Mouse (Mus musculus) midbrain, embryonic 11.5 days (tissue): Measurements from ENCODE around the gene Spata25. TPM values are rescaled to one million over a fixed set of nuclear protein-coding genes. Genes with fewer than 3 reads are reported as not detected.

Experiments
- ATAC-seq: fragments of 200-750 bp; cut with Nextera tagmentation; 2 replicates; pipeline ENCODE4 v1.8.0; 2017; ENCODE audit warnings: moderate TSS enrichment, moderate library complexity; ENCODE audit not compliant: low FRiP score
- DNase-seq: peaks from one replicate; pipeline ENCODE4 v3.0.0; 2015; ENCODE audit warnings: low spot score; ENCODE audit errors: missing footprints
- H3K27ac ChIP-seq: fragments of 300-500 bp; sonication (generic); 2 replicates; pipeline ENCODE4 v1.5.1; 2014; ENCODE audit warnings: low read depth, low read length
- H3K27me3 ChIP-seq: fragments of 300-500 bp; sonication (generic); 2 replicates; pipeline ENCODE4 v1.6.1; 2014; ENCODE audit warnings: mild to moderate bottlenecking, low read length, moderate library complexity, mixed read lengths; ENCODE audit not compliant: control insufficient read depth, insufficient read depth
- H3K36me3 ChIP-seq: fragments of 300-500 bp; sonication (generic); 2 replicates; pipeline ENCODE4 v1.6.1; 2014; ENCODE audit warnings: mild to moderate bottlenecking, low read length, moderate library complexity, mixed read lengths; ENCODE audit not compliant: control insufficient read depth, insufficient read depth
- H3K4me1 ChIP-seq: fragments of 300-500 bp; sonication (generic); 2 replicates; pipeline ENCODE4 v1.6.1; 2014; ENCODE audit warnings: low read length; ENCODE audit not compliant: control insufficient read depth, insufficient read depth
- H3K4me2 ChIP-seq: fragments of 300-500 bp; sonication (generic); 2 replicates; pipeline ENCODE4 v1.6.1; 2014; ENCODE audit warnings: mild to moderate bottlenecking, moderate library complexity
- H3K4me3 ChIP-seq: fragments of 300-500 bp; sonication (generic); 2 replicates; pipeline ENCODE4 v1.5.1; 2014; ENCODE audit warnings: low read depth, low read length
- H3K9ac ChIP-seq: fragments of 300-500 bp; sonication (generic); 2 replicates; pipeline ENCODE4 v1.6.1; 2014; ENCODE audit warnings: low read length
- H3K9me3 ChIP-seq: fragments of 300-500 bp; sonication (generic); 2 replicates; pipeline ENCODE4 v1.6.1; 2016; ENCODE audit warnings: low read length; ENCODE audit not compliant: control insufficient read depth
- WGBS: fragments of 180-500 bp; shearing (Covaris S2); extraction: QIAGEN DNeasy Blood & Tissue Kit; methylation state at CpG from one replicate; pipeline ENCODE4 v1.1.7; 2014; 5-methylcytosine and 5-hydroxymethylcytosine counted together
- polyA plus RNA-seq: library from polyadenylated mRNA; unstranded; fragments of >200 nt; fragmentation: Nextera tagmentation; extraction: Ambion mirVana; gene quantifications from 2 replicates; pipeline ENCODE4 v1.2.1, GENCODE M21; 2014

Gene Spata25
- polyA plus RNA-seq, 1 experiment from 2014 or later = not detected

DNA sequence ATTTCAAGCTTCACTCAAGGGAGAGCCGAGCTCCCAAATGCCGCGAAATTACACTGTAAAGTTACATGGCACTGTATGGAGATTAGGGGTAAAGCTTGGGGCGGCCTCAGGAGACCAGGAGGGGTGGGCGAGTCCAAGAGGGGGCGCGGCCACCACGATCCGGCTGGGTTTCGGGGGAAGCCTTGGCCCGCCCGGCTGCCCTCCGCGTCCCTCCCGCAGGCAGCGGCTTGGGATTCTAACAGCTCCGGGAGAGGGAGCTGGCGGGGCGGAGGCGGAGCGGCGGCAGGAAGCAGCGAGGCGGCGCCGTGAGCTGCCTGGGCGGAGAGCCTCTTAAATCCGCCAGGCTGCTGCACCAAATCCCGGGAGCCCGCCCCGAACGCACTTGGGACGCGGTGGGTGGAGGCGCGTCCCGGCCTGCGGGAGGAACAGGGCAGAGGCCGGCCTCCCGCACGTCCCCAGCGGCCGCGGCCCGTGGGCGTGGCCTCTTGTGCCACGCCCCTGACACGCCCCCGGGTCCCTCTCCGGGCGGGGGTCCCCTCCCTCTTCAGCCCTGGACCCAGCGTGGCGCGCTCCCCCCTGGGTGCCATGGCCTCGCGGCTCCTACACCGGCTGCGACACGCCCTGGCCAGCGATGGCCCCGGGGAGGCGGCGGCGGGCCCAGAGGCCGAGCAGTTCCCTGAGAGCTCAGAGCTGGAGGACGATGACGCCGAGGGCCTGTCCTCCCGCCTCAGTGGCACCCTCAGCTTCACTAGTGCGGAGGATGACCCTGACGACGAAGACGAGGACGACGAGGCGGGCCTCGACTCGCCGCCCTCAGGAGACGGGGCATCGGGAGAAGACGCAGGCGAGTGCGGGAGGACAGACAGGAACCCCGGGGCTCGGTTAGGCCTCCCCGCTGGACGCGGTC lies 42.6 kb downstream of the Spata25 start, which contains the start of gene Snx21:
Gene Snx21, plus strand, starts transcription at position 343 of the 907 bp plus-strand sequence.
- H3K4me2 ChIP-seq = peak within 1 kb of the TSS; percentile 87
- peak; percentile 99 for DNase-seq
- under 1% methylated on average over 78 of the region's 89 CpGs for WGBS
- H3K27me3 ChIP-seq = no peaks in the 10 kb centered on the region
- no peaks in the 10 kb centered on the region for H3K9me3 ChIP-seq
- H3K4me1 ChIP-seq = peaks cover 8% of the 10 kb centered on the region
- peak within 1 kb of the TSS; percentile 75 for H3K9ac ChIP-seq
- no peaks in the 10 kb centered on the region for H3K36me3 ChIP-seq
- H3K4me3 ChIP-seq = peak within 1 kb of the TSS; percentile 66
- no peak within 1 kb of the TSS for H3K27ac ChIP-seq
- ATAC-seq = peak; percentile 95

GRCm38 (mm10) chr2:164784869-164785420 lies 43.4 kb downstream of the Spata25 start:
- H3K9me3 ChIP-seq = no peaks in the 10 kb centered on the region
- peak overlapping the region; percentile 66 for H3K4me3 ChIP-seq
- ATAC-seq = no peak
- WGBS = 20% methylated on average over 7 of the region's 7 CpGs
- no peaks in the 10 kb centered on the region for H3K36me3 ChIP-seq
- peak overlapping the region; percentile 87 for H3K4me2 ChIP-seq
- no peak for DNase-seq
- no peak overlapping the region for H3K27ac ChIP-seq
- H3K4me1 ChIP-seq = peaks cover 8% of the 10 kb centered on the region
- H3K9ac ChIP-seq = peak overlapping the region; percentile 75
- H3K27me3 ChIP-seq = no peaks in the 10 kb centered on the region

DNA sequence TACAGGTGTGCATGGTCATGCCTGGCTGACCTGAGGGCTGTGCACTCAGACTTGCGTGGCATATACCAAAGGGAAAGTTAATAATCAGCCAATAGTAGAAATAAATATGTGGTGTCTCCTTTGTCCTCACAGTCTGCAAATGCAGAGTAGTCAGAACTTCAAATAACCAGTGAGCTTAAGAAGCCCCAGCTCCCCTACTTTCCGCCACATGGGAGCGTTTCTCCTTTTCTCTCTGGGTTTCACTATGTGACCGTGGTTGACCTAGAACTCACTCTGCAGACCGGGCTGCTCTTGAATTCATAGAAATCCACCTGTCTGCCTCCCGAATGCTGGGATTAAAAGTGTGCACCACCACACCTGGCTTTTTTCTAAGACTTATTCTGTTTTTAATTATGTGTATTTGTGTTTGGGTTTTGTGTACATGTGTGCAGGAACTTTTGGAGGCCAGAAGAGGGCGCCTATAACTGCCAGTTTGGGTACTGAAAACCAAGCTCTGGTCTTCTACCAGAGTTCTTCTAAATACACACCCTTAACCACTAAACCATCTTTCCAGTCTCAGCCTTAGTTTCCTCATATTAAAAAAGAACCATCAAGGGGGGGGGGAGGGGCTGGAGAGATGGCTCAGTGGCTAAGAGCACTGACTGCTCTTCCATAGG lies 44.3 kb downstream of the Spata25 start:
- ATAC-seq (no peak), DNase-seq (no peak)
- WGBS = 78% methylated on average over 7 of the region's 7 CpGs
- no peak overlapping the region for H3K9ac ChIP-seq
- no peak overlapping the region for H3K4me3 ChIP-seq
- no peak overlapping the region for H3K4me2 ChIP-seq
- H3K27ac ChIP-seq = no peak overlapping the region
- peaks cover 8% of the 10 kb centered on the region for H3K4me1 ChIP-seq
- no peaks in the 10 kb centered on the region for H3K9me3 ChIP-seq
- no peaks in the 10 kb centered on the region for H3K27me3 ChIP-seq
- no peaks in the 10 kb centered on the region for H3K36me3 ChIP-seq

DNA sequence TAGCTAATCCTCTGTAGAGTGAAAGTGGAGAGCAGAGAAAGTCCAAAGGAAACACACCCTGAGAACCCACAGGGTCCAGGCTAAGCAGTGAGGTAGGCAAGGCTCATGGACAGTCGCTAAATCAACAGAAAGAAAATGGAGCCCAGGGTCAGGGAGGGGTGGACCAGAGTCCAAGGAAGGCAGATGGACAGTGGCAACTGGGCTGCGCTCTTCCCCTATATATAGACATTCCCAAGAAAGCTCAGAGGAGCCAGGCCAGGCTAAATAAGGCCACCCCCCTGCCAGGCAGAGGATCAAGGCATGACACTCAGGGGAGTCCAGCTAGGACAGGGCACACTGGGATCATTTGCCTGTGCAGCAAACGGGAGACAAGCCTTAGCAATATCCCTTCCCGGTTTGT lies 46.5 kb downstream of the Spata25 start:
- Histone ChIP-seq H3K27ac (no peak overlapping the region), H3K9ac (no peak overlapping the region), H3K4me2 (no peak overlapping the region), H3K27me3 (no peaks in the 10 kb centered on the region), H3K36me3 (no peaks in the 10 kb centered on the region), H3K4me3 (no peak overlapping the region), H3K4me1 (peaks cover 8% of the 10 kb centered on the region), H3K9me3 (no peaks in the 10 kb centered on the region)
- WGBS = 70% methylated on average over 4 of the region's 4 CpGs
- no peak for DNase-seq
- ATAC-seq = no peak

GRCm38 (mm10) chr2:164779481-164780086 lies 48.8 kb downstream of the Spata25 start, which contains the start of gene Tnnc2:
Gene Tnnc2 (minus strand): TSS chr2:164779967.
- no peak within 1 kb of the TSS for H3K27ac ChIP-seq
- H3K4me1 ChIP-seq = no peaks in the 10 kb centered on the region
- DNase-seq (no peak), ATAC-seq (no peak)
- no peaks in the 10 kb centered on the region for H3K9me3 ChIP-seq
- no peak within 1 kb of the TSS for H3K4me3 ChIP-seq
- H3K36me3 ChIP-seq = no peaks in the 10 kb centered on the region
- no peak within 1 kb of the TSS for H3K9ac ChIP-seq
- no peak within 1 kb of the TSS for H3K4me2 ChIP-seq
- no peaks in the 10 kb centered on the region for H3K27me3 ChIP-seq
- 72% methylated on average over 8 of the region's 8 CpGs for WGBS

DNA sequence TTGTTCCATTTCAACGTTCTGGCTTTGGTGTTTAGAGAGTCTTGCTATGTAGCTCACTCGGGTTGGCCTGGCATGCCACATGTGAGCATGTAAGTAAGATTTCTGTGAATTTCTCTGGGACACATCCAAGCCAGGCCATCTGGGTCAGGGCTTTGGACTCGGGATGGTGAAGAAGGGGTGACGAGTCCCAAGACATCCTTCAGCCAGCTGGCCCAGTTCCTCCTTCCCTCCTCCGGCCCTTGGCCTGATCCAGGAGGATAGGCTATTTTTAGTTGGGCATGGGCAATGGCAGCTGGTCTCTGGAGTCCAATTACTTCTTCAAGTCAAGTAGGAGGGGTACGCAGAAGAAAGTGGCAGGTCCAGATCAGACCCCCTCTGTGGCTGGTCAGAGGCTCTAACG lies 49.5 kb downstream of the Spata25 start:
- H3K4me3 ChIP-seq = no peak overlapping the region
- H3K4me2 ChIP-seq = no peak overlapping the region
- no peaks in the 10 kb centered on the region for H3K9me3 ChIP-seq
- H3K27me3 ChIP-seq = no peaks in the 10 kb centered on the region
- 88% methylated on average over 7 of the region's 7 CpGs for WGBS
- DNase-seq = no peak
- H3K9ac ChIP-seq = no peak overlapping the region
- no peaks in the 10 kb centered on the region for H3K36me3 ChIP-seq
- H3K27ac ChIP-seq = no peak overlapping the region
- no peaks in the 10 kb centered on the region for H3K4me1 ChIP-seq
- ATAC-seq = no peak

DNA sequence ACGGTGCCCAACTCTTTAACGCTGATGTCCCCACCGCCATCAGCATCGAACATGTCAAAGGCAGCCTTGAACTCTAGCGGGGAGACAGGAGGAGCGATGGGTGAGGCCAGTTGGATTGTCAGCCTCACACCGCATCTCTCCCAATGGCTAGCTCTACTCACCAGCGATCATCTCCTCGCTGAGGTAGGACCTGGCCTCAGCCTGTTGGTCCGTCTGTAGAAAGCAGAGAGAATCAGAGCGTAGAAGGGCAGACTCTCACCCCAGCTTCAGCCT lies 50.4 kb downstream of the Spata25 start:
- Histone ChIP-seq H3K27me3 (no peaks in the 10 kb centered on the region), H3K4me1 (no peaks in the 10 kb centered on the region), H3K4me3 (no peak overlapping the region), H3K36me3 (no peaks in the 10 kb centered on the region), H3K27ac (no peak overlapping the region), H3K9me3 (no peaks in the 10 kb centered on the region), H3K4me2 (no peak overlapping the region), H3K9ac (no peak overlapping the region)
- 93% methylated on average over 11 of the region's 11 CpGs for WGBS
- ATAC-seq (no peak), DNase-seq (no peak)

DNA sequence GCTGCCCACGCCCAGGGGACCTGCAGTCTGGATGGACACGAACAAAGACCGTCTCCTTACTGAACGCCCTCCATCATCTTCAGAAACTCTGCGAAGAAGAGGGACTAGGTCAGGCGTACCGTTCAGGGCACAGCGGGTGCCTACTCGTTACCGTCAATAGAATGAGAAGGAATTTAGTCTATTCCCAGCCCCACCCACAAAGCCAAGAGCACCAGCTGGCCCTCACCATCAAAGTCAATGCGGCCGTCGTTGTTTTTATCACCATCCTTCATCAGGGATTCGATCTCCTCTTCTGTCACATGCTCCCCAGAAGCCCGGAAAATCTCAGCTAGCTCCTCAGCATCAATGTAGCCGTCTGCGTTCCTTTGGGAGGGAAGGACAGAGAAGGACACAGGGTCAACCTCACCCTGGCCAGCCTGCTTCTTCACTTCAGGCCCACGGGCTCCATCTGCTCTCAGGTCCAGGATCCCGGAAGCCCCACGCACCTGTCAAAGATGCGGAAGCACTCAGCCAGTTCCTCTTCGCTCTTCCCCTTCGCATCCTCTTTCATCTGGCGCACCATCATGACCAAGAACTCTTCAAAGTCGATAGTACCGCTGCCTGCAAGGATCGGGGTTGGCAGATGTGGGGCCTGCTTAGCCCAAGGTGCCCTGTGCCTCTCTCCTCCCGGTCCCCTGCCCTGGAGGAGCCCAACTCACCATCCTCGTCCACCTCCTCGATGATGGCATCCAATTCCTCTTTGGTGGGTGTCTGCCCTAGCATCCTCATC lies 50.9 kb downstream of the Spata25 start:
- Histone ChIP-seq H3K4me1 (no peaks in the 10 kb centered on the region), H3K4me2 (no peak overlapping the region), H3K36me3 (peaks cover under 1% of the 10 kb centered on the region; the same call in 1 of the 2 replicates), H3K27ac (no peak overlapping the region), H3K4me3 (no peak overlapping the region), H3K9me3 (no peaks in the 10 kb centered on the region), H3K9ac (no peak overlapping the region), H3K27me3 (no peaks in the 10 kb centered on the region)
- WGBS = 83% methylated on average over 30 of the region's 30 CpGs
- ATAC-seq (no peak), DNase-seq (no peak)
